Mouse (Mus musculus) forebrain, embryonic 15.5 days (tissue): ENCODE measurements around the gene Myl4. TPM values are rescaled to one million over a fixed set of nuclear protein-coding genes. Genes with fewer than 3 reads are reported as not detected.
A peak's percentile ranks its signal among the peaks of the same experiment; 100 is the strongest.
"Not testable (repeated sequence)": the region's sequence is repeated elsewhere in the genome, so short reads cannot be mapped to it uniquely, and the experiment has no call there.

Experiments
- ATAC-seq: fragments of 200-750 bp; cut with Nextera tagmentation; replicated peaks from 2 replicates; pipeline ENCODE4 v1.8.0; 2017; ENCODE audit warnings: mild to moderate bottlenecking, moderate TSS enrichment, moderate library complexity
- H3K27ac ChIP-seq: fragments of 300-500 bp; sonication (generic); replicated peaks from 2 replicates; pipeline ENCODE4 v1.5.1; 2015; ENCODE audit warnings: mild to moderate bottlenecking, inconsistent platforms
- H3K27me3 ChIP-seq: fragments of 300-500 bp; sonication (generic); 2 replicates; pipeline ENCODE4 v1.6.1; 2015; ENCODE audit warnings: inconsistent platforms
- H3K36me3 ChIP-seq: fragments of 300-500 bp; sonication (generic); 2 replicates; pipeline ENCODE4 v1.6.1; 2015; ENCODE audit warnings: mild to moderate bottlenecking, inconsistent platforms
- H3K4me1 ChIP-seq: fragments of 300-500 bp; sonication (generic); 2 replicates; pipeline ENCODE4 v1.6.1; 2015; ENCODE audit warnings: inconsistent platforms
- H3K4me2 ChIP-seq: fragments of 300-500 bp; sonication (generic); replicated peaks from 2 replicates; pipeline ENCODE4 v1.6.1; 2015; ENCODE audit warnings: mild to moderate bottlenecking, inconsistent platforms
- H3K4me3 ChIP-seq: fragments of 300-500 bp; sonication (generic); 2 replicates; pipeline ENCODE4 v1.5.1; 2015; ENCODE audit warnings: mild to moderate bottlenecking, inconsistent platforms
- H3K9ac ChIP-seq: fragments of 300-500 bp; sonication (generic); replicated peaks from 2 replicates; pipeline ENCODE4 v1.6.1; 2015; ENCODE audit warnings: mild to moderate bottlenecking, inconsistent platforms
- H3K9me3 ChIP-seq: fragments of 300-500 bp; sonication (generic); 2 replicates; pipeline ENCODE4 v1.6.1; 2016; ENCODE audit warnings: inconsistent platforms
- WGBS: fragments of 180-500 bp; shearing (Covaris S2); methylation state at CpG from one replicate; pipeline ENCODE4 v1.1.7; 2015; ENCODE audit warnings: mixed read lengths; 5-methylcytosine and 5-hydroxymethylcytosine counted together
- polyA plus RNA-seq: library from polyadenylated mRNA; unstranded; fragments of >200 nt; fragmentation: Nextera tagmentation; extraction: Ambion mirVana; gene quantifications from 2 replicates; pipeline ENCODE4 v1.2.1, GENCODE M21; 2015

Gene Myl4
- polyA plus RNA-seq, 1 experiment from 2014 or later = 2.9 TPM

DNA sequence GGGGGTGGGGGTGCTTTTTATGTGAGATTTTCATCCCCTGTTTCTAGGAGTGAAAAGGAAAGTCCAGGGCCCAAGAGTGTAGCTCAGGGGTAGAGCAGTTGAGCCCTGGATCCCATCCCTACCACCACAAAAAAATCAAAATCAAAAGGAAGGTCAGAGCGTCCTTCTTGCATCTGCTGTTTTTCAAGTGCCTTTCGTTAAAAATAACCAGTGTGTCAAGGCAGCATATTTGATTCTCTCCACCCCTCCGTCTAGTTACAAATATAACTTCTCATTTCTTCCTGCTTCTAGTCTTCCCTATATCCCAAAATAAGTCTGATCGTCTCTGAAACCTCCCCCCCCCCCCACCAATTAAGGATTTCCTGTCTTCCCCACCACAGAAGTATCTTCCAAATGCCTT is 7.6 kb downstream of the Myl4 start:
- WGBS = 88% methylated on average over 4 of the region's 4 CpGs
- Histone ChIP-seq H3K4me3 (no peak overlapping the region), H3K27ac (no peak overlapping the region), H3K4me1 (no peaks in the 10 kb centered on the region), H3K36me3 (no peaks in the 10 kb centered on the region), H3K9ac (no peak overlapping the region), H3K4me2 (no peak overlapping the region), H3K27me3 (no peaks in the 10 kb centered on the region), H3K9me3 (no peaks in the 10 kb centered on the region)
- no peak for ATAC-seq

DNA sequence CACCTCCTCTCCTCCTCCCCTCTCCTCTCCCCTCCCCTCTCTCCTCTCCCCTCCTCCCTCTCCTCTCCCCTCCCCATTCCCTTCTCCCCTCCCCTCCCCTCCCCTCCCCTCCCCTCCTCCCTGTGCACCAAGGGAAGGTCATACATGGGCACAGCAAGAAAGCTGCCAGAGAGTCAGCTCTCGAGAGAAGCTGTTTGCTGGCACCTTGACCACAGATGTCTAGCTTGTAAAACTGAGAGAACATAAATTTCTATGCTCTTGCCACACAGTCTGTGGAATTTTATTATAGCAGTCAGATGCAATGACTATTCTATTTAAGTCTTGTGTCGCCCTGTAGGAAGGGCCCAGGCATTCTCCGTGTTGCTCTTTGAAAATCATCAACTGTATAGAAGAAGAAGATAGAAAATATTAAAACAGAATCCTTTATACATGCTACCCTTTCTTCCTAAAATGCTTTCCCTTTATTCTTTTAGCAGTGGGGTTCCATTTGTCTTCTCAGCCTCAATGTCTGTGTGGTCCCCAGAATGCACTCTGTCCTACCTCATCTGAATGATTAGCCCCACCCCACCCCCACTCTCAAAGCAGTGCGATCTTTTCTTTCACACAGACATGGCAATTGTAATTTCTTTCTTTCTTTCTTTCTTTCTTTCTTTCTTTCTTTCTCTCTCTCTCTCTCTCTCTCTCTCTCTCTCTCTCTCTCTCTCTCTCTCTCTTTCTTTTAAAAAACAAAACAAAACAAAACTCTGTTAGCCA is 8.4 kb downstream of the Myl4 start:
- Histone ChIP-seq H3K9ac (no peak overlapping the region), H3K4me2 (no peak overlapping the region), H3K4me1 (no peaks in the 10 kb centered on the region), H3K36me3 (no peaks in the 10 kb centered on the region), H3K27me3 (no peaks in the 10 kb centered on the region), H3K27ac (no peak overlapping the region), H3K9me3 (no peaks in the 10 kb centered on the region), H3K4me3 (no peak overlapping the region)
- WGBS = 50% methylated on average over 4 of the region's 4 CpGs
- no peak for ATAC-seq

DNA sequence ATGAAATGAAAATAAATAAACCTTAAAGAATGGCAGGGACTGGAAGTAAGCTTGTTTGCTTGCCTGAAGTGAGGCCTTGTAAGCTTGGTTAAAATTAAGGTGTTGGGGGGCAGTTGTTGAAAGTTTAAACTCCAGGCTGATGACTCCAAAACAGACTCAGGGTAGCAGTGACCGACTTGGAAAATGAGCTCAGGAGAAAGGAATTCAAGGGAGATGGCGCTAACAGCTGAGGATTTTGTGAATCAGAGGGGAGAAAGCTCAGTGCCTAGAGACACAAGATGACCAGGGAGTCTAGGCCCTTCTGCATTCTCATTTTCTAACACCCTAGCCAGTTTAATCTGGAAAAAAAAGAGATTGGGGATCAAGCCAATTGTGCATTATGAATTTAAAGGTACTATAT is 10.5 kb downstream of the Myl4 start:
- H3K4me3 ChIP-seq = no peak overlapping the region
- no peak overlapping the region for H3K4me2 ChIP-seq
- WGBS = 59% methylated on average over 2 of the region's 2 CpGs
- no peaks in the 10 kb centered on the region for H3K27me3 ChIP-seq
- H3K27ac ChIP-seq = no peak overlapping the region
- H3K9ac ChIP-seq = no peak overlapping the region
- H3K9me3 ChIP-seq = no peaks in the 10 kb centered on the region
- H3K4me1 ChIP-seq = no peaks in the 10 kb centered on the region
- ATAC-seq = no peak
- H3K36me3 ChIP-seq = no peaks in the 10 kb centered on the region

DNA sequence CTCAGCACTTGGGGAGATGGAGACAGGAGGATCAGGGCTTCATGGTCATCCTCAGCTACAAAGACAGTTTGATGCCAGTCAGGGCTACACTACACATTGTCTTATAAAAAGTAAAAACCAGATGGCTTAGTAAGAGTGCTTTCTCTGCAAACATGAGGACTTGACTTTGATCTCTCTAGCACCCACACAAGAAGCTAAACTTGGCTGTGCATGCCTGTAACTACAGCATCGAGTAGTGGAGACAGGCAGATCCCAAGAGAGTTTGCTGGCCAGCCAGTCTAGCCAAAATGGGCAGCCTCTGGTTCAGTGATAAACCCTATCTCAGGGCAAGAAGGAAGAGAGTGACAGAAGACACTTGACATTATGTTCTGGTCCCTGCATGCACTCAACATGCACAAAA is 13.0 kb downstream of the Myl4 start:
- no peaks in the 10 kb centered on the region for H3K27me3 ChIP-seq
- ATAC-seq = no peak
- 85% methylated on average over 1 of the region's 1 CpGs for WGBS
- no peak overlapping the region for H3K9ac ChIP-seq
- no peaks in the 10 kb centered on the region for H3K4me1 ChIP-seq
- H3K4me3 ChIP-seq = no peak overlapping the region
- no peak overlapping the region for H3K4me2 ChIP-seq
- H3K9me3 ChIP-seq = no peaks in the 10 kb centered on the region
- H3K36me3 ChIP-seq = no peaks in the 10 kb centered on the region
- H3K27ac ChIP-seq = no peak overlapping the region

DNA sequence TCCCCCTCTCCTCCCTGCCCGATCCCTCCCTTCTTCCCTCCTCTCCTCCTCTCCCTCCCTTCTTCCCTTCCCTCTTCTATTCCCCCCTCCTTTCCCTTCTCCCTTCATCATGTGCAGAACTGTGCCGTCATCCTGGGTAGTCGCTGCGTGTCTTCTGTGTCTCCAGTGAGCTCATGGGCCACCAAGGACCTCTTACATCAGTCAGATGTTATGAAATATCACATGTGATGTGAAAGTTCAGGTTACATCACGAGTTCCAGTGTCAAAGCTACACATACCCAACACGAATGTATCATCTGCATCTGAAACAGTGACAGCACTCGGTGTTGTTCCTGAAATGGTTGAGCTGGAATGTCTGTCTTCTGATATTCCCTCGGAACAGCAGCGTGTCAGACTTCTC is 14.7 kb downstream of the Myl4 start:
- Histone ChIP-seq H3K9ac (no peak overlapping the region), H3K27ac (no peak overlapping the region), H3K27me3 (no peaks in the 10 kb centered on the region; the same call in 1 of the 2 replicates), H3K4me2 (no peak overlapping the region), H3K9me3 (no peaks in the 10 kb centered on the region), H3K36me3 (no peaks in the 10 kb centered on the region), H3K4me1 (no peaks in the 10 kb centered on the region), H3K4me3 (no peak overlapping the region)
- WGBS = 89% methylated on average over 9 of the region's 9 CpGs
- no peak for ATAC-seq

DNA sequence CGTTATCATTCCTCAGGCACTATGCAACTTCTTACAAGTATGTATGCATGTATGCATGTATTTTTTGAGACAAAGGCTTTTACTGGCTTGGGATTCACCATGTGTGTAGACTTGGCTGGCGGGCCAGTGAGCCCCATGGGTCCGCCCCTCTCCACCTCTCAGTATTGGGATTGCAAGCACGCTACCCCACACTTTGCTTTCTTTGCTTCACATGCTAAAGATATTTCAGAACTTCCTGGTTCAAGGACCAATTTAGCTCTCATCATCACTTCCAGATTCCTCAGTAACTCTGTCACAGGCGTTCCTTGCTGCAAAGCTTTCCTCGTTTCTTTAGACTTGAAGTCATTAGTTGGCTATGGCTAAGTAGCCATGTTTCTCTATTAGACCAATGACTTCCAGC is 15.6 kb downstream of the Myl4 start:
- no peak overlapping the region for H3K4me2 ChIP-seq
- H3K36me3 ChIP-seq = no peaks in the 10 kb centered on the region
- H3K27ac ChIP-seq = no peak overlapping the region
- ATAC-seq = no peak
- H3K27me3 ChIP-seq = no peaks in the 10 kb centered on the region; the same call in 1 of the 2 replicates
- no peak overlapping the region for H3K4me3 ChIP-seq
- H3K9me3 ChIP-seq = no peaks in the 10 kb centered on the region
- WGBS = 92% methylated on average over 6 of the region's 6 CpGs
- no peaks in the 10 kb centered on the region for H3K4me1 ChIP-seq
- no peak overlapping the region for H3K9ac ChIP-seq

DNA sequence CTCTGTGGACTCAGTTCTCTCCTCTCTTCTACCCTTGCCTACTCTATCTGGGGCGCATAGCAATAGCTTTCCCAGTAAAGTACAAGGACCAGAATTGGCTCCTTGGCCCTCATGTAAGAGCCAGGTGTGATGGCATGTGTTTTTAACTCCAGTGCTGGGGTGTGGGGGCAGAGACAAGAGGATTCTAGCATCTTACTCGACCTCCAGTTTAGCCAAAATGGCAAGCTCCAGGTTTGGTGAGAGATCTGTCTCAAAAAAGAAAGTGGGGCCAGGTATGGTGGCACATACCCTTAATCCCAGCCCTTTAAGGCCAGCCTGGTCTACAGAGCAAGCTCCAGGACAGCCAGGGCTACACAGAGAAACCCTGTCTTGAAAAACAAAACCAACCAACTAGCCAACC is 16.3 kb downstream of the Myl4 start:
- no peak overlapping the region for H3K4me2 ChIP-seq
- 78% methylated on average over 2 of the region's 2 CpGs for WGBS

DNA sequence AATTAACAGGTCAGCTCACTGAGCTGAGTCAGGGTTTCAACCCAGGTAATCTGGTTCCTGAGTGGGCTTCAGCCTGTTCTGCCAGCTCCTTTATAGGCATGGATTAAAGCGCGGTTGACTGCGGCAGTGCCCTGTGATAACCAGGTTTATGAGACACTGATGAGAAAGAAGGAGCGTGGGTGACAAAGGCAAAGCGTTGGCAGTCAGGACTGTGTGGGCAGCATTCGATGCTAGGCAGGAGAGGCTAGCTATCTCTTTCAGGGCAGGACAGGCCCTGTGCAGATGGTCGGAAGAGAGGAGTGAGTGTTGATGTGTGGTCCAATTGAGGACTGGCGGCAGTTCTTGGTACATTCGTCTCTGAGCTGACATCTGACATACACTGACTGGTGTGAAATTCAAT is 17.3 kb downstream of the Myl4 start:
- peaks cover 3% of the 10 kb centered on the region; the same call in 1 of the 2 replicates for H3K4me1 ChIP-seq
- H3K9me3 ChIP-seq = no peaks in the 10 kb centered on the region
- no peak overlapping the region for H3K4me2 ChIP-seq
- 89% methylated on average over 9 of the region's 9 CpGs for WGBS
- no peaks in the 10 kb centered on the region for H3K36me3 ChIP-seq
- ATAC-seq = no peak
- H3K27ac ChIP-seq = no peak overlapping the region
- no peak overlapping the region for H3K9ac ChIP-seq
- H3K27me3 ChIP-seq = no peaks in the 10 kb centered on the region; the same call in 1 of the 2 replicates
- no peak overlapping the region for H3K4me3 ChIP-seq

More for the DNA sequence above, 16.3 kb downstream of the Myl4 start:
- Histone ChIP-seq H3K9ac (no peak overlapping the region), H3K4me3 (no peak overlapping the region), H3K27ac (no peak overlapping the region), H3K9me3 (no peaks in the 10 kb centered on the region), H3K27me3 (no peaks in the 10 kb centered on the region; the same call in 1 of the 2 replicates), H3K36me3 (no peaks in the 10 kb centered on the region), H3K4me1 (peaks cover 3% of the 10 kb centered on the region; the same call in 1 of the 2 replicates)
- ATAC-seq = no peak

DNA sequence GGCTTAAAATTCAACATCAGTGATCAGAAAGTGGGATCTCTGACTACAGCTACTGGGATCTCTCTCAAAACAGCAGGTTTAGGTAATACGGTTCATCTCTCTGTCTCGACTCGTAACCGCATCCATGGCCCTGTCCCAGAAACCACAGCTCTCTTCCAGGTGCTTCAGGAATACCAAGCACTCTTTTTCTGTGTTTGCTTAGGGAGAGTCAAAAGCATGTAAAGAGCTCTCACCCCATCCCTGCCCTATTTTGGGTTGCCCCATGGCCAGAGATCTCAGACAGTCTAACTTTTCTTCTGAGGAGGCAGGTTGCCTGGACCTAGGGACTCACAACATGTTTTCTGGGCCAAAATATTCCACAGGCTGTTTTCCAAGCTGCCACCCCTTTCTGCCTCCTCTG is 17.9 kb downstream of the Myl4 start:
- Histone ChIP-seq H3K9me3 (no peaks in the 10 kb centered on the region), H3K4me1 (peaks cover 3% of the 10 kb centered on the region; the same call in 1 of the 2 replicates), H3K9ac (no peak overlapping the region), H3K4me2 (no peak overlapping the region), H3K27ac (no peak overlapping the region), H3K4me3 (no peak overlapping the region), H3K36me3 (no peaks in the 10 kb centered on the region), H3K27me3 (no peaks in the 10 kb centered on the region; the same call in 1 of the 2 replicates)
- ATAC-seq = no peak
- 91% methylated on average over 4 of the region's 4 CpGs for WGBS

DNA sequence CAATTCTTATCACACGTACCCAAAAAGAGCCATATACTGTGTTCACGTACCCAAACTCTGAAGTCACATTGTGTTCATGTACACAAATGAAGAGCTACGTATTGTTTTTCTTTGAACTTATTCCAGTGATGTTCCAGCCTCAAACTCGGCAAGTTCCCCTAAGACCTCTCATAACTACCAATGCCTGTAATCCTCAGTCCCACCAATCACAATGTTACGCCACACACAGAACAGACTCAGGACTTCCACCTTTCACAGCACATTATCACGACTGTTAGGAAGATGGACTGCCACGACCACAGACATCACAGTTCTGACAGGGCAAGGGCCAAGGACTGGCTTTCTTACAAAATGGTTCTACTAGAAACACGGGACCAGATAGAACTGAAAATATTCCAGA is 20.1 kb downstream of the Myl4 start:
- not testable (repeated sequence) for H3K4me3 ChIP-seq, H3K9me3 ChIP-seq, ATAC-seq, H3K27me3 ChIP-seq, H3K9ac ChIP-seq, H3K4me1 ChIP-seq, H3K4me2 ChIP-seq, H3K36me3 ChIP-seq, H3K27ac ChIP-seq
- WGBS = 87% methylated on average over 8 of the region's 8 CpGs

DNA sequence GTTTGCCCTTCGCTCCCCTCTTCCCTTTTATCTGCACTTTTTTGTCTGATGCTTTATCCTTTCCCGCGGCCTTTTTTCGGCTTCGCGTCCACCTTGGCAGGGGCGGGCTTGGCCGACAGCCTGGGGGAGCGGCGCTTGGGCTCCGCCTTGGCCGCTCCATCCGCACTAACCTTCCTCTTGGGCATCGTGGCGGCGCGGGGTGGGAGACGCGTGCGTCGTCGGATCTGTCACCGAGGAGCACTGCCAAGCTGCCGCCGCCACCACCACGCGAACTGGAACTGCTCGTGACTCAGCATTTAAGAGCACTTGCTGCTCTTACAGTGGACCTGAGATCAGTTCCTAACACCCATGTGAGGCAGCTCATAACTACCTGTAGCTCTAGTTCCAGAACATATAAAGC is 20.9 kb downstream of the Myl4 start:
- WGBS = under 1% methylated on average over 28 of the region's 28 CpGs
- Histone ChIP-seq H3K4me2 (peak overlapping the region; percentile 52), H3K9ac (peak overlapping the region; percentile 35; the same call in 1 of the 2 replicates), H3K4me3 (peak overlapping the region; percentile 35)
- not testable (repeated sequence) for H3K27me3 ChIP-seq, H3K9me3 ChIP-seq, H3K27ac ChIP-seq, H3K4me1 ChIP-seq, ATAC-seq, H3K36me3 ChIP-seq

DNA sequence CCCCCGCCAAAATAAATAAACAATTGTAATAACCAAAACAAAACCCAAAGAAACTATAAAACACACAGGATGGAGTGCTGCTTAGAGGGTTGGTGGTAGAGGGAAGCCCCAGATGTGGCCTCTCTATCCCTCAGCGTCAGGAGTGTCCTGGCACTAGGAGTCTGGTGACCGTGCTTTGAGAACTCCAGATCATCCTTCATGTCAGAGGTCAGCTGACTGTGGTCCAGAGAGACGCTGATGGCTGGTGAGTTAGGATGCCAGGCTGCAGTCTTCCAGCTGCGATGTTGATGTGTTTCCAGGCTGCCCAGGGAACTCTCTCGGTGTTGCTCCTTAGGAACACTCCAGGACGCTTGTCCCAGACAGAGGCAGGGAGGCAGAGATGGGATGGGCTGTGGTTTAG is 21.6 kb downstream of the Myl4 start:
- ATAC-seq = no peak
- 69% methylated on average over 7 of the region's 7 CpGs for WGBS
- Histone ChIP-seq H3K9me3 (no peaks in the 10 kb centered on the region), H3K9ac (no peak overlapping the region), H3K27me3 (no peaks in the 10 kb centered on the region; the same call in 1 of the 2 replicates), H3K36me3 (no peaks in the 10 kb centered on the region), H3K4me3 (no peak overlapping the region), H3K4me2 (no peak overlapping the region), H3K27ac (no peak overlapping the region), H3K4me1 (peaks cover 3% of the 10 kb centered on the region; the same call in 1 of the 2 replicates)

DNA sequence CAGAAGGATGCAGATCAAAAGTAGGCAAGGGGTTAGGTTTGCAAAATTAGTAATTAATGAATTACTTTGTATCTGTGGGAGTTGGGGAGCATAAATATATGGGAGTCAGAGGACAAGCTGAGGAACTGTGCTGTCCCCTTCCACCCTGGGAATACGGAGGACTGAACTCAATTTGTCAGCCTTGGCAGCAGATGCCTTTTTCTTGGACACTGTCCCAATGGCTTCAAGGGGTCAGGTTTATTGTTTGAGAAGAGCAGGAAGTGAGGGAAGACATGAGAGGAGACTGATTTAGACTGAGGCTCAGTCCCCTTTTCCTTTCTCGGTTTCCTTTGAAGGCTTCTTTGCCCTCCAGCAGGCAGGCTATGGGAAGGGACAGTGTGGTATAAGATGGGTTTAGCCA is 22.1 kb downstream of the Myl4 start:
- 62% methylated on average over 2 of the region's 2 CpGs for WGBS
- Histone ChIP-seq H3K4me3 (no peak overlapping the region), H3K27ac (no peak overlapping the region), H3K4me2 (no peak overlapping the region), H3K9me3 (no peaks in the 10 kb centered on the region), H3K27me3 (no peaks in the 10 kb centered on the region; the same call in 1 of the 2 replicates), H3K4me1 (peaks cover 3% of the 10 kb centered on the region; the same call in 1 of the 2 replicates), H3K9ac (no peak overlapping the region), H3K36me3 (no peaks in the 10 kb centered on the region)
- no peak for ATAC-seq
